Mouse (Mus musculus): ENCODE data around the gene Cox8a. TPM values are rescaled to one million over a fixed set of nuclear protein-coding genes. Genes with fewer than 3 reads are reported as not detected.

The Cox8a gene
- polyA plus RNA-seq, 2 experiments from 2014 or later = 223 to 296 TPM

DNA sequence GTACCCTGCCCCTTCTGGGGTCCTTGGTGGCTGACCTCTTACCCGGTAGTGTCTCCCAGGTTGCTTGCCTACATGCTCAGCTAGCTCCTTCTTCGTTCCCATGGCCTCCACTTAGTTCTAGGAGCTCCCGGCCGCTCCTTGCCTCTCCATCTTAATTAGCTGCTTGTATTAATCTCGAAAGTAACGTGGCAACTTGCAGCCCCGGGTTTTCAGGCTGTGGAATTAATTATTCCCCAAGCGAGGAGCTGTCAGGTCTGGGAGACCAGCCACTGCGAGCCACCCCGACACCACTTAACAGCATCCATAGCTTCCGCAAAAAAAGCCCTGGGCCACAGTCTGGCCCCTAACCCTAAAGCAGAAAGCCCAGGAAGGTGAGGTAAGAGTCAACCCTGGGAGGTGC, 34.0 kb downstream of the Cox8a start:
- ATAC-seq = no peak

DNA sequence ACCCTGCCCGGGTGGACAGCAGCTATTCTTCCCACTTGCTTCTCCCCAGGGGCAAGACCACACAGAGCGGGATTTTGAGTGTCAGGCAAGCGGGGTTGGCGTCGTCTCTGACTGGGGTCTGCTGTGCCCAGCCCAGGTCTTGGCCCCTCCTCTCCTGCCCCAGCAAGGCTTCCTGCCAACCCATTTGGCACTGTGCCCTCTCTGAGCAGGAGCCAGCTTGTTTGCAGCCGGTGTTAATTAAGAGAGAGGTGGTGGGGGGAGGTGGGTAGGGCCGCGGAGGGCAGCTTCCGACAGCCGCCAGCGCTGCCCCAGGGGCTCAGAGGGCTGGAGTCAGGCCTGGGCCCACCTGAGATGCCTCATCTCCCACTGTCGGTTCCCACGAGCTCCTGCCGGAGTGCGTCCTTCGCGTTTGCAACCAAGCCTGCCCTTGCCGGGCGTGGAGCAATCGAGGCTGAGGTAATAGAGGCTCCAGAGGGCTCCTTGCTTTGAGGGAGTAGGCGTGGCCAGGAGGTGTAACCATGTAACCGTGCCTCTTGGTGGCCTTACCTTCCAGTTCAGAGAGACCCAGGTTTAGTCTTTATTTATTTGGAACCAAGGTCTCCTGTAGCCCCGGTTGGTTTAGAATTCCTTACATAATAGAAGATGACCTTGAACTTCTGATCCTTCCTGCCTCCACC, 35.0 kb downstream of the Cox8a start:
- ATAC-seq = no peak

DNA sequence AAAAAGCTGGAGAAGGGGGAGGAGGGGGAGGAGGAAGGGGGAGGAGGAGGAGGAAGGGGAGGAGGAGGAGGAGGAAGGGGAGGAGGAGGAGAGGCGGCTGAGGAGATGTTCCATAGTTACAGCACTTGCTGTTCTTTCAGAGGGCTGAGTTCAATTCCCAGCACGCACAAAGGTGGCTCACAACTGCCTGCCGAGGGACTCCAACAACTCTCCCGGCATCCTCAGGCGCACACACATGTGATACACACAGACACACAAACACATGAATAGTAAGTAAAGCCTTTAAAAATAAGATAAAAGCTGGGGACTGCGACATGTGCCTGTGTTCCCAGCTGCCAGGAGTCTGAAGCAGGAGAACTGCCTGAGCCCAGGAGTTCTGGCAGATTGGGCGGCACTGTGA, 35.9 kb downstream of the Cox8a start:
- ATAC-seq = no peak

DNA sequence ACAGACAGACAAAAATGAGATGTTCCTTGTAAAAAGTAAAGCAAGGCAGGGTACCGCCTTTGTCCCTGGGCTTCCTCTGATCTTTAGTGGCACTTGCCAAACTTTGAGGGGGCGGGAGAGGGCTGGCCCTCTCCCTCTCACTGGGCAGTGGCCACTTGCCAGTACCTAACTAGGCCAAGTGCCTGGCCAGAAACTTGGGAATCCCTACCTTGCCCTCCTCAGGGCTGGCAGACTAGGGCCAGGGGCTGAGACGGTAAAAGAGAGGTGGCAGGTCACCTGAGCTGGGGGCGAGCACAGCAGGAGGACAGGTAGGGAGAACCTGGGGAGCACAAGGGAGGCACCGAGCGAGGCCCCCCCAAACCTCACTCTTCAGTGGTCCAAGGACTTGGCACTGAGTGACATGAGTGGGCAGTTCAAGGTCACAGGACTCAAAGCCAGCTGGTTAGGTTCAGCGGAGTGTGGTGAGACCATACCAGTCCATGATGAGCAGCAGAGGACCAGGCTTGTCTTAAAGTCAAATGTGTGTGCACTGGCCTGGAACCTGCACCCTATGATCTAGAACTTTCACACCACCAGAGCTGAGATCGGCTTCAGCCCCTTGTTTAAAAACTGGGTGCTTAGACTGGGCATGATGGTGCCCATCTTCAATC, 36.5 kb downstream of the Cox8a start:
- ATAC-seq = no peak

DNA sequence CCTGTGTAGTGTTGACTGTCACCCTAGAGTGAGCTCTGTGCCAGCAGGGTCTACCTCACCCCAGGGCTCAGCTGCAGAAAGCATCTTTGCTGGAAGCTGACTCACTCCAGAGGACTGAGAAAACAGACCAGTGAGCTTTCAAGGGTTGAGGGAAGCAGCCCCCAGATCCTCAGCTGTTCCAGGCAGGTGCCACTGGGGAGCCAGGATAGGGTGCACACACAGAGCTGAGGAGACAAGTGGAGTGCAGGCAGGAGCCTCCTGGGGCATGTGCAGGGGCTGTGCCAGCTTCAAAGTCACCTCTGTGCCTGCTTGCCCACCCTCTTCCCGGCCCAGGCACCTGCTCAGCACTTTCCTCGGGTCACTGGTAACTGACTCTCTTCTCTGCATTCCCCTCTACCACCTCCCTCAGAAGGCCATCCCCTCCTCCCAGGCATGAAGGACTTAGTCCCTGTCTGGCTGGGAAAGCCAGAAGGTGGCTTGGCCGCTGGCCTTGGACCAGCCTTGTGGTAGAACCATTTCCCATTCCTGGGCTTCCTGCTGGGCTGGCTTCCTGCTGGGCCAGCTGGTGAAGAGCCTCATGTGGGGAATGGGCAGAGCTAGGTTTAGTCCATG, 38.5 kb downstream of the Cox8a start:
- ATAC-seq = no peak

DNA sequence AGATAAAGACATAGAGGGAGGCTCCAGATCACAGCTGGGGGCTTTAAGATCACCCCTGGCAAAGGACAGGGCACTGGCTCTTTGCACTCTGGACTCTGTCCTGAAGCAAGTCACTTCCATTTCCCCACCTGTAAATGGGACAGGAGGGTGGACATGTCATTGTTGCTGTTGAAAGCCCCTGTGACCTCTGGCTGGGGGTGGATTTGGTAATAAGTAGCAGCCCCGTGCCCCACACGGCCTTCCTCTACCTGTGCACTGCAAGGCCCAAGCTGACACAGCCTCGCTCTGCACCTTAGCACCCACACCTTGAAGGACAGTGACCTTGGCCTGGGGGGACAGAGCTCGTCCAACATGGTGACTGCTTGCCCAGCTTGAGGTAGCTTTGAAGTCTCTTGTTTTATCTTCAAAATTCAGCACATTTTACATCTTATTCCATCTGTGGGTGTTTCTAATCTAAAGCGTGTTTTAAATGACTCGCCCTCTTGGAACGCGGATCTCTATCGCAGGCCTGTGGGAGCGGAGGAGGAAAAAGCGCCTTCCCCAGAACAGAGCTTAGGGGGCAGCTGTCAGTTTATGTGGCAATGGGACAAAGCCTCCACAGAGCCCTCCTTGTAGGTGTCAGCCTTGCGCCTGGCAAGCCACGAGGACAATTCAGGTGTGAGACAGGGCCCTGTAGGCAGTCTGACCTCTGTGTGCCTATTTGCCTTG, 39.5 kb downstream of the Cox8a start:
- no peak for ATAC-seq

DNA sequence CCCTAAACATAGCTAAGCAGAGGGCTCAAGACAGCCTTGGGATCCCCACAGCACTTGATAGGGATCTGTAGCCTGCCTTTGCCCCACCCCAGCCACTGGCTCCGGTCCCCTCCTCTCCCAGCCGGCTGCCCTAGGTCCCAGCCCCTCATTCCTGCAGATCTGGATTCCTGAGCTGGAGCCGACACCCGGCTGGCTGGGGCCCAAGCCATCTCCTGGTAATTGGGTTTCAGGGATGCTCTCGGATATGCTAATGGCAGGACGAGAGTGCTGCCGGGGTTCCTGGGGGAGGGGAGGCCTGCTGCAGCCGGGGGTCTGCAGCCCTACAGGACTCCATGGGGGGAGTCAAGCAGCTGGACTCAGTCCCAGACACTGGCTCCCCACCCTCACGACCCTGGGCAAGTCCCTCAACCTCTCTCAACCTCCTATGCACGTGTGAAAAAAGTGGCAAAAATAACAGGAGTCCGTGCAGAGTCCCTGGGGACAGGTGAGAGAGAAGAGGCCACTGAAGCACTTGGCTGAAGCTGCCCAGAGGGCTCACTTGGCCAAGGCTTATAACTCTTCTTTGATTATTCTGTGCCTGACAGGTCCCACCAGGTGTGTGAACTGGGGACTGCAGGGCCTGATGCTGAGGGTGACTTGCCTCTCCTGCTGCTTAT, 41.2 kb downstream of the Cox8a start:
- no peak for ATAC-seq

DNA sequence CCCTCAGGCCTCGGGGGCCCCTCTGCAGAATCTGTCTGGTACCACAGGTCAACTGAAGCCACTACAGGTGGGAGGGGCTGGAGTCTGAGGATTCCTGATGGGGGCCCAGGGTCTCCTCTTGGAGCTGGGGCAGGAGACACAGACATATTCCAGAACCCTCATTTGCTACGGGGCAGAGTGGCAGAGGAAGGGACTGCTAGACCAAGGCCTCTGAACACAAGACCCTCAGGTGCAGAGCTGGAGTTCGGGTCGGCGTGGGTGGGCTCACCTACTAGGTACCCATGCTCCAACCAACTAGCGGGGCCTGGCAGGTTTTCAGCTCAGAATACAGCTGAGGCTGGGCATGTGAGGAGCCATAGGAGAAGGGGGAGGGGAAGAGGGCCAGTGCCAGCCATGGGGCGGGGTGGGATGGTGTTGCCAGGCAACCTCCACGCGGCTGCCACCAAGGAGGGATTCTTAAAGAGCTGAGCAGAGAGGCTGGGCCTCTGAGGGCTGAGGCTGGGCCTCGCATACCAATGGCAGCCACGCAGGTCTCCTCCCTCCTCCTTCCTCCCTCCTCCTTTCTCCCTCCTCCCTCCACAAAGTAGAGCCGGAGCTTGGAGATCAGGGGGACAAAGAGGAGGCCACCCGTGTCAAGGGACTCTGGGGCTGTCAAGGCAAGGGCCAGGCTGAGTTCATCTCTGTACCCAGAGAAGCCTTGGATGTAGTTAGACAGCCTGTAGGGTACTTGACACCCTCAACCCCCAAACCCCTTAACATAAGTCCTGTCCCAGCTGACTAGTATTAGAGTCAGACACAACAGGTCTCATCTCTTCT, 45.2 kb downstream of the Cox8a start:
- no peak for ATAC-seq

DNA sequence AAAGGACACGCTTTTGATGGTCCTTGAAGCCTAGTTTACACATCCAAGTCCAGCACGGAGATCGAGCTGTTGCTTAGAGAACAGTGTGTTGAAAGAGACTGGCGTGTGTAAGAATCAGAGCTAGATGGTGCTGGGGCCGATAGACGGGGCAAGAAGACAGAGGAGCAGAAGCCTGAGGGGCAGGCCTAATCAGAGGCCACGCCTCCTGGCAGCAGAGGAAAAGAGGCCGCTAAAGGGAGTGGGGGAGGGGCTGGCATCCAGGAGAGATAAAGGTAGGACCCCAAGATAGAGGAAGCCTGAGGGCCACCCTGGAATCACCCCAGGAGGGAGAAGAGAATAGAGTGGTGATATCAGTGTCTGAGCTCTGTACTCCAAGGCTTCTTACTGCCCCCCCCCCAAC, 46.0 kb downstream of the Cox8a start:
- no peak for ATAC-seq

DNA sequence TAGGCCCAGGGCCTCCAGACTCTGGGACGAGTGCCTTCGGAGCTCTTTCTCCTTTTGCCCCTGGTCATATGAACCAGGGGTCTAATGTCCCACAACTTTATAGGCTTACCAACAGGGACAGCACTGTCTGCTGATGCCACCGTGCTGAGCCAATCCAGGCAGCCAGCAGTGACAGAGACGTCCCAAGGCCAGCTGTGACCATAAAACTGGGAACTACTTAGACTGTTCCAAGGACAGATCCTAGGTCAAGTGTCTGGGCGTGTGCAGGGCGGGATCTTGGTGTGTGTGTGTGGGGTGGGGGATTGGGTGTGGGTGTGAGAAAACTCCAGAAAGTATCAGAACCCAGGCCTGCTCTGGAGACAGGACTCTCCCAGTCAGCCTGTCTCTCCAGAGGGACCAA, 46.5 kb downstream of the Cox8a start:
- ATAC-seq = no peak

DNA sequence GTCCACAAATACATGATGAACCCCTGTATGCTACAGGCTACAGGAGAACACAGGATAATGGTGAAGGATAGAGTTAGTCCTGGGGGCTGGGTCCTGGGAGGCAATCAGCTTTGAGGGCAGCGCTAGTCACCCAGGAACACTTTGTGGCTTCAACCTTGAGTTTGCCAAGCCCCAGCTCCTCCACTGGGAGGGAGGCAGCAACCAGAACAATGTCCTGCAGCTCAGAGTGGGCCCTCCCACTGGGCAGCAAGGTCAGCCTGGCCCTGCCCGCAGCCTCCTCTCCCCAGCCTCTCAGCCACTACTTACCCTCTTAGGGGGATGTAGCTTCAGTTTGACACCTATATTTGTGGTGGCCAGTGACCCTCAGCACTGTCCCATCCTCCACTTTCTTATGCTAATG, 49.0 kb downstream of the Cox8a start:
- ATAC-seq = no peak

DNA sequence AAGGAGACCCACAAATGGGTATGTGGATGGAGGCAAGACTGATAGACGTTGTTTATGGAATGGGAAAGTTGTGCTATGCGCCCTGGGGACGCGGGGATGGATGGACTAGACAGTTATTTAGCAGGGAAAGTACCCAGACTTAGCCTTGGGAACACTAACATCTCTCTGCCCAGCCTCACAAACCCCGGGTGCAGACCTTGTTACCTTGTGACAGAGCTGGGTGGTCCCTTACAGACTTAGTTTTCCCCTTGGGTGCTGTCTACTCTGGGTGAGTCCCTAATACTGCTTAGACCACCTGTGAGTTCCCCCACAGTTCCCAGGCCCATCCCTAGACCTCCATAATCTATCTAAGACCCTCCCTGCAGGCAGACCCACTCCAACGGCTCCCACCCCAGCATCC, 50.6 kb downstream of the Cox8a start:
- no peak for ATAC-seq

DNA sequence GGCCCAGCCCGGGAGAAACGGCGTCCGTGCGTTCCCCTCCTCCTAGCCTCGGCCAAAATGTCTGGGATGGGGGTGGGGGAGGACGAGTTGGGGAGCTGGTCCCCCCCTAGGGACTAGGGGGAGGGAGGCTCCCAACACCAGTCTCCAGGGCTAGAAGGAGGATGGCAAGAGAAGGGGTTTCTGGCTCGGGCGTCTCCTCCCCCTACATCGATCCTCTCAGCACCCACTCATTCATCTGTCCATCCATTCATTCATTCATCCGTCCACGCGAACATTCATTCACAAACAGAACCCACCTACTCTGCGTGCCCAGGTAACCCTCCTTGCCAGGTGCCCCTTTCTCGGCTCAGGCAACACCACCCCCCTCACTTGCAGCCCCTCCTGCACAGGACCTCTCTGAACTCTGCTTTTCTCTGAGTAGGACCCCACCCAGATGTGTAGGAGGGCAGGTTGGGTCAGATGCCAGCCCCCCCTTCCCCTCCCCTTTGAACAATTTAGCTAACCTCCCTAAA, 51.2 kb downstream of the Cox8a start:
- ATAC-seq = no peak

DNA sequence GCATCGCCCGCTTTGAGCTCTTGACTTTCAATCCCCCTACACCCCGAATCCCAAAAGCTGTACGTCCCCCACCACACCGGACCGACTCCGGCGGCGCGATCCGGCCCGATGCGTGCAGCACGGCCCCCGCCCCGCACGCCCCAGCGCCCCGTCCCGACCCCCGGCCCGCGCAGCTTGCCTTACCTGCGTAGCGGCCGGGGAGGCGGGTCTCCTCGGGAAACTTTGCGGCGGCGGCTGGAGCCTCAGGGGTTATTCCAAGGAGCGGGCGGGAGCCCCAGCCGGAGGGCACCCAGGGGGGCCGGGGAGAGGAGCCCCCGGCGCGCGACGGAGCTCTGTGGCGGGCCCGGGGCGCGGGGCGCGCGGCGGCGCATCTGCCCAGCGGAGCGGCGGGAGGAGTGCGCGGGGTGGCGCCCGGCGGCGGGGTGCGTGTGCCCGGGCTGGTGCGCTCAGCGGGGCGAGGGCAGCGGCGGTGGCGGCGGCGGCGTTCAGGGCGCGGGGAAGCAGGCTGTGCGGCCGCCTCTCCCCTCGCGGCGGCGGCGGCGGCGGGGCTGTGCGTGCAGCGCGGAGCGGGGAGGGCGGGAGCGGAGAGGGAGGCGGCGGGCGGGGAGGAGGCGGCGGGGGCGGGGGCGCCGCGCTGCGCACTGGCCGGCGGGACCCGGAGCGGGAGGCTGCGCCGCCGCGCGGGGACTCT, 51.8 kb downstream of the Cox8a start:
- no peak for ATAC-seq

Other genes starting within 250 kb of the Cox8a start
- gene Ppp1r14b, start 242.6 kb downstream of the Cox8a start, polyA plus RNA-seq (2017; shearing (Covaris generic)) = 10 to 100 TPM in 1 of 2 experiments, 1 to 10 TPM in 1; 9.3 to 23.8 TPM
- 1 to 10 TPM; 3.2 to 3.4 TPM for gene Plcb3, start 241.1 kb downstream of the Cox8a start, polyA plus RNA-seq (2017; shearing (Covaris generic))
- 10 to 100 TPM; 46.8 to 56.8 TPM for gene Fkbp2, start 237.1 kb downstream of the Cox8a start, polyA plus RNA-seq (2017; shearing (Covaris generic))
- 1 to 10 TPM; 3.3 to 4.4 TPM for gene Vegfb, start 230.0 kb downstream of the Cox8a start, polyA plus RNA-seq (2017; shearing (Covaris generic))
- gene Dnajc4, start 225.0 kb downstream of the Cox8a start, polyA plus RNA-seq (2017; shearing (Covaris generic)) = 10 to 100 TPM; 59.8 to 74.9 TPM
- gene Nudt22, start 221.5 kb downstream of the Cox8a start, polyA plus RNA-seq (2017; shearing (Covaris generic)) = 10 to 100 TPM; 34.8 to 39.6 TPM
- 10 to 100 TPM in 1 of 2 experiments, 1 to 10 TPM in 1; 8.1 to 10.9 TPM for gene Trpt1, start 221.5 kb downstream of the Cox8a start, polyA plus RNA-seq (2017; shearing (Covaris generic))
- 100 to 1,000 TPM; 272 to 479 TPM for gene Fermt3, start 198.1 kb downstream of the Cox8a start, polyA plus RNA-seq (2017; shearing (Covaris generic))
- gene Stip1, start 177.6 kb downstream of the Cox8a start, polyA plus RNA-seq (2017; shearing (Covaris generic)) = 100 to 1,000 TPM; 117 to 119 TPM
- 1 to 10 TPM in 1 of 2 experiments, not detected in 1; 2.3 TPM for gene Macrod1, start 160.8 kb downstream of the Cox8a start, polyA plus RNA-seq (2017; shearing (Covaris generic))
- under 1 TPM in 1 of 2 experiments, not detected in 1; 0.22 TPM for gene Flrt1, start 111.9 kb downstream of the Cox8a start, polyA plus RNA-seq (2017; shearing (Covaris generic))
- 100 to 1,000 TPM; 157 to 198 TPM for gene Otub1, start 11.3 kb downstream of the Cox8a start, polyA plus RNA-seq (2017; shearing (Covaris generic))
- gene Naa40, start 23.6 kb upstream of the Cox8a start, polyA plus RNA-seq (2017; shearing (Covaris generic)) = 10 to 100 TPM; 21.9 to 26.8 TPM
- under 1 TPM in 1 of 2 experiments, not detected in 1; 0.42 TPM for gene Rcor2, start 49.7 kb upstream of the Cox8a start, polyA plus RNA-seq (2017; shearing (Covaris generic))
- gene Mark2, start 124.2 kb upstream of the Cox8a start, polyA plus RNA-seq (2017; shearing (Covaris generic)) = 10 to 100 TPM; 53.0 to 75.8 TPM
- gene Spindoc, start 165.4 kb upstream of the Cox8a start, polyA plus RNA-seq (2017; shearing (Covaris generic)) = 1 to 10 TPM; 3.5 to 4.1 TPM
- under 1 TPM in 1 of 2 experiments, not detected in 1; 0.12 TPM for gene 2700081O15Rik, start 200.0 kb upstream of the Cox8a start, polyA plus RNA-seq (2017; shearing (Covaris generic))

Data from CD4-positive, CD25-positive, alpha-beta regulatory T cell, adult 4 months (primary cell).